Mouse (Mus musculus) liver, postnatal 0 days (tissue): ENCODE measurements at regions not wholly inside any gene's neighbourhood (a gene's known extent, or its start where the extent isn't known, plus 50 kb on each side); places are given as distances from the start of the nearest gene placed in this dataset.
A peak's percentile ranks its signal among the peaks of the same experiment; 100 is the strongest.
"Not testable (repeated sequence)": the region's sequence is repeated elsewhere in the genome, so short reads cannot be mapped to it uniquely, and the experiment has no call there.

Experiments used
- ATAC-seq: fragments of 200-750 bp; cut with Nextera tagmentation; 2 replicates; pipeline ENCODE4 v1.8.0; 2017; ENCODE audit warnings: mild to moderate bottlenecking, moderate library complexity
- DNase-seq: peaks from one replicate; pipeline ENCODE4 v3.0.0-alpha.2; 2016
- H3K27ac ChIP-seq: fragments of 300-500 bp; sonication (generic); 2 replicates; pipeline ENCODE4 v1.5.1; 2014; ENCODE audit warnings: antibody characterized with exemption, moderate library complexity, mild to moderate bottlenecking, low read depth
- H3K27me3 ChIP-seq: fragments of 300-500 bp; sonication (generic); 2 replicates; pipeline ENCODE4 v1.6.1; 2014; ENCODE audit warnings: low read length, control low read depth, mixed read lengths; ENCODE audit not compliant: insufficient read depth
- H3K36me3 ChIP-seq: fragments of 300-500 bp; sonication (generic); replicated peaks from 2 replicates; pipeline ENCODE4 v1.6.1; 2014; ENCODE audit warnings: mild to moderate bottlenecking, control low read depth, low read length, moderate library complexity, mixed read lengths; ENCODE audit not compliant: insufficient read depth
- H3K4me1 ChIP-seq: fragments of 300-500 bp; sonication (generic); 2 replicates; pipeline ENCODE4 v1.6.1; 2014; ENCODE audit warnings: antibody characterized with exemption, mild to moderate bottlenecking, control low read depth; ENCODE audit not compliant: insufficient read depth
- H3K4me2 ChIP-seq: fragments of 300-500 bp; sonication (generic); 2 replicates; pipeline ENCODE4 v1.6.1; 2014; ENCODE audit warnings: low read depth, mild to moderate bottlenecking, low read length, moderate library complexity, mixed read lengths
- H3K4me3 ChIP-seq: fragments of 300-500 bp; sonication (generic); 2 replicates; pipeline ENCODE4 v1.5.1; 2014; ENCODE audit warnings: low read depth, low read length
- H3K9ac ChIP-seq: fragments of 300-500 bp; sonication (generic); replicated peaks from 2 replicates; pipeline ENCODE4 v1.6.1; 2014; ENCODE audit warnings: mild to moderate bottlenecking, moderate library complexity
- H3K9me3 ChIP-seq: fragments of 300-500 bp; sonication (generic); 2 replicates; pipeline ENCODE4 v1.6.1; 2016; ENCODE audit warnings: mild to moderate bottlenecking, control low read depth, low read length, mixed read lengths
- CTCF ChIP-seq: sonication (generic); IDR thresholded peaks from 2 replicates; pipeline ENCODE4 v1.5.1; 2016; ENCODE audit warnings: antibody characterized with exemption, low read depth
- EP300 ChIP-seq: IDR thresholded peaks from 2 replicates; pipeline ENCODE4 v1.6.1; 2016; ENCODE audit warnings: antibody characterized with exemption, low read depth, mild to moderate bottlenecking
- WGBS: fragments of 180-500 bp; shearing (Covaris S2); extraction: QIAGEN DNeasy Blood & Tissue Kit; methylation state at CpG from one replicate; pipeline ENCODE4 v1.1.7; 2014; ENCODE audit not compliant: insufficient replicate concordance; 5-methylcytosine and 5-hydroxymethylcytosine counted together

DNA sequence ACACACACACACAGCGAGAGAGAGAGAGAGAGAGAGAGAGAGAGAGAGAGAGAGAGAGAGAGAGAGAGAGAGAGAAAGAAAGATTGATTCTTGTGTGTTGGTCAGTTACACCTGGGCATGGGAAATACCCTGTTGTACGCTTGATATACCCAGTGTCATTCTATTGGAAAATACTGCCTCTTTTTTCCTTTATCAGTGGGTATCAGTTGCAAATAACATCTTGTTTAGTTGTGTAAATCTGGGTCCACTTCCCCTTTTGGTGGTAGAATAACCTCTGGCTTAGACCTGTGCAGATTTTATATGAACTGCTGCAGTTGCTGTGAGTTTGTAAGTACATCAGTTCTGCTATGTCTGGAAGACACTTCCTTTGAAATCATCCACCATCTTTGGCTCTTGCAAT, 373.4 kb upstream of the Ccdc54 start:
- H3K36me3 ChIP-seq = no peaks in the 10 kb centered on the region
- no peak overlapping the region for H3K4me2 ChIP-seq
- H3K4me3 ChIP-seq = no peak overlapping the region
- 64% methylated on average over 2 of the region's 2 CpGs for WGBS
- H3K4me1 ChIP-seq = no peaks in the 10 kb centered on the region
- H3K9me3 ChIP-seq = no peaks in the 10 kb centered on the region
- H3K9ac ChIP-seq = no peak overlapping the region
- no peak for DNase-seq
- H3K27ac ChIP-seq = no peak overlapping the region
- H3K27me3 ChIP-seq = no peaks in the 10 kb centered on the region
- TF ChIP-seq CTCF (no peak), EP300 (no peak)
- no peak for ATAC-seq

DNA sequence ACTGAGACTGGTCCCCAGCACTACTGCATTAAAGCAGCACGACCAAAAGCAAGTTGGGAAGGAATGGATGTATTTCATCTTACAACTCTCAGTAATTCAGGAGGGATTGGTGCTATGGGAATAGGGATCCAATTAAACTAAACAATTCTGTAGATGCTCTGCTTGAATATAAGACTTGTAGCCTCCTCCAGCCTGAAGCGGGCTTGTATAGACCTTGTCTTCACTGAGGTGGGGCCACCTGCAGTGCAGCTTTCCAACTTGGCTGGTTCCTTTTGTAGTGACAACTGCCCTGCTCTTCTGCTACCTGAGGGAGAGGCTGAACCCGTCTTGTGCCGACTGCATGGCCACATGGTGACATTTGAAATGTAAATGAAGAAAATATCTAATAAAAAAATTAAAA, 353.1 kb upstream of the Ccdc54 start:
- Histone ChIP-seq H3K4me3 (no peak overlapping the region), H3K9ac (no peak overlapping the region), H3K4me1 (no peaks in the 10 kb centered on the region), H3K27ac (no peak overlapping the region), H3K4me2 (no peak overlapping the region), H3K36me3 (no peaks in the 10 kb centered on the region), H3K9me3 (no peaks in the 10 kb centered on the region), H3K27me3 (no peaks in the 10 kb centered on the region)
- DNase-seq (no peak), ATAC-seq (no peak)
- no peak for TF ChIP-seq CTCF
- TF ChIP-seq EP300 = no peak
- 67% methylated on average over 4 of the region's 4 CpGs for WGBS

GRCm38 (mm10) chr16:50943581-50943980, 352.6 kb upstream of the Ccdc54 start:
- WGBS = 79% methylated on average over 6 of the region's 6 CpGs
- not testable (repeated sequence) for ATAC-seq, H3K4me1 ChIP-seq

DNA sequence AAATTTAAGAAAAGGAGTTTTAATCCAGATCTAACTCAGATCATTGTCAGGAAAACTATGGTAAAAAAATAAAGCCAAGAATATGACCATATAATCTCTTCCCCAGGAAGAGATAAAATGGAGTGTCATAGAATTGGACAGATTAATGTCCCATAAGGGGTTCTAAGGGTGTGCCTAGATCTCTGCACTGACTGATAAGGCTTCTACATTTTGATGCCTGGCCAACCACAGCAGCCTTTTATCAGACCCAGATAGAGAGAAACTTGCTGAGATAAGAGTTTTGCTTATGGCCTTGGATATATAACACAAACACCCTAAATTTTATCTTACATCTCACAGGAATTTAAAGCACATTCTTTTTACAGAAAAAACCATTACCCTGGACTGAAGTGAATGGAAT, 351.3 kb upstream of the Ccdc54 start:
- DNase-seq = no peak
- Histone ChIP-seq H3K27ac (no peak overlapping the region), H3K4me2 (no peak overlapping the region), H3K4me3 (no peak overlapping the region), H3K9me3 (no peaks in the 10 kb centered on the region), H3K27me3 (no peaks in the 10 kb centered on the region), H3K4me1 (no peaks in the 10 kb centered on the region), H3K36me3 (no peaks in the 10 kb centered on the region), H3K9ac (no peak overlapping the region)
- TF ChIP-seq EP300 (no peak), CTCF (no peak)
- ATAC-seq = no peak

More at GRCm38 (mm10) chr16:50943581-50943980, 352.6 kb upstream of the Ccdc54 start:
- H3K27me3 ChIP-seq, H3K4me3 ChIP-seq, H3K36me3 ChIP-seq, H3K9ac ChIP-seq, H3K4me2 ChIP-seq, H3K9me3 ChIP-seq, H3K27ac ChIP-seq, DNase-seq: not testable (repeated sequence)

GRCm38 (mm10) chr16:50939316-50939715, 348.4 kb upstream of the Ccdc54 start:
- ATAC-seq = no peak
- H3K4me1 ChIP-seq = no peaks in the 10 kb centered on the region
- no peak overlapping the region for H3K4me3 ChIP-seq
- peak; percentile 29 for TF ChIP-seq CTCF
- no peak for TF ChIP-seq EP300
- H3K27me3 ChIP-seq = no peaks in the 10 kb centered on the region
- 39% methylated on average over 6 of the region's 6 CpGs for WGBS
- H3K4me2 ChIP-seq = no peak overlapping the region
- no peaks in the 10 kb centered on the region for H3K9me3 ChIP-seq
- no peak overlapping the region for H3K9ac ChIP-seq
- no peaks in the 10 kb centered on the region for H3K36me3 ChIP-seq
- no peak for DNase-seq
- no peak overlapping the region for H3K27ac ChIP-seq

- H3K9me3 ChIP-seq = no peaks in the 10 kb centered on the region
- H3K27me3 ChIP-seq = no peaks in the 10 kb centered on the region
- DNase-seq = no peak
- H3K27ac ChIP-seq = no peak overlapping the region
- 45% methylated on average over 2 of the region's 2 CpGs for WGBS
- H3K4me3 ChIP-seq = no peak overlapping the region
- H3K36me3 ChIP-seq = no peaks in the 10 kb centered on the region
- no peak overlapping the region for H3K4me2 ChIP-seq
- no peak overlapping the region for H3K9ac ChIP-seq
- no peak for ATAC-seq
- no peaks in the 10 kb centered on the region for H3K4me1 ChIP-seq
- TF ChIP-seq CTCF (no peak), EP300 (no peak)
Observed at GRCm38 (mm10) chr16:50907732-50908131, 316.8 kb upstream of the Ccdc54 start.

GRCm38 (mm10) chr16:50899151-50899550, 308.2 kb upstream of the Ccdc54 start:
- no peak overlapping the region for H3K9ac ChIP-seq
- 74% methylated on average over 2 of the region's 2 CpGs for WGBS
- no peak overlapping the region for H3K4me2 ChIP-seq
- no peak for ATAC-seq
- H3K36me3 ChIP-seq = no peaks in the 10 kb centered on the region
- no peak overlapping the region for H3K27ac ChIP-seq
- H3K27me3 ChIP-seq = no peaks in the 10 kb centered on the region
- no peak for TF ChIP-seq CTCF
- TF ChIP-seq EP300 = no peak
- no peaks in the 10 kb centered on the region for H3K9me3 ChIP-seq
- no peaks in the 10 kb centered on the region for H3K4me1 ChIP-seq
- DNase-seq = no peak
- H3K4me3 ChIP-seq = no peak overlapping the region
